Mouse (Mus musculus) liver, adult 2 months (tissue): ENCODE results near the gene Cxcr5.
A peak's percentile ranks its signal among the peaks of the same experiment; 100 is the strongest.

Source experiments
- CTCF ChIP-seq: fragments of 200-500 bp; IDR thresholded peaks from 2 replicates; pipeline ENCODE4 v1.5.1; 2011; ENCODE audit warnings: low read depth, low read length, control low read depth
- POLR2A ChIP-seq: fragments of 200-500 bp; IDR thresholded peaks from 2 replicates; pipeline ENCODE4 v1.6.1; 2011; ENCODE audit warnings: low read length, control low read depth; ENCODE audit not compliant: insufficient read depth; ENCODE audit errors: extremely low read depth

GRCm38 (mm10) chr9:44510872-44511601, 50.6 kb downstream of the Cxcr5 start:
- 0 out of 2 replicates have a peak, but pooled peaks have one; percentile 14 for TF ChIP-seq POLR2A
- TF ChIP-seq CTCF, result no peak
